Mouse (Mus musculus): ENCODE measurements around the gene Lpin2.

The Lpin2 gene

DNA sequence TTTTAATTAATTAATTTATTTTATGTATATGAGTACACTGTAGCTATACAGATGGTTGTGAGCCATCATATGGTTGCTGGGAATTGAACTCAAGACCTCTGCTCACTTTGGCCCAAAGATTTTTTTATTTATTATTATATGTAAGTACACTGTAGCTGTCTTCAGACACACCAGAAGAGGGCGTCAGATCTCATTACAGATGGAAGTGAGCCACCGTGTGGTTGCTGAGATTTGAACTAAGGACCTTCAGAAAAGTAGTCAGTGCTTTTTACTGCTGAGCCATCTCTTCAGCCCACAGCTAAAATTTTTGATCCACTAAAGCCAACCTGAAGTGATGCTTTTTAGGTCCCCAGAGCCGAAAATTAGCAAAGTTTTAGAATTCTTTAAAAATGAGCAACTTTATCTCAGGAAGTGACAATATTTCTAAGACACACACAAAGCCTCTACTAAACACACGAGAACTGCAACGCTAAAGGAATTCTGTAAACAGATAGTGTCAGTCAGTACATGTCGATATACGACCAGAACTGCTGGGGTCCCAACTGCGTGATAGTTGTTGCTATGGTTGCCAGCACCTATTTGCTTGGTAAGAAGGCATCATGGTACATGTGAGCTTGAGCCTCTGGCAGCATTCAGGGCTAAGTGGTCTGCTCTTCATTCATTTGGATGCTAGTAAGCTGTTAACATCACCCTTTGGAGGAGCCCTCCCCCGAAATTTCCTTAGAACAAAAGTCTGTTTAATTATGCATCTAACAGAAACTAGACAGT is 45.0 kb downstream of the Lpin2 start:
- no peak for ATAC-seq (ENCODE audit: insufficient number of reproducible peaks, low FRiP score, low TSS enrichment)

GRCm38 (mm10) chr17:71228651-71229050 is 46.3 kb downstream of the Lpin2 start:
- no peak for ATAC-seq (ENCODE audit: insufficient number of reproducible peaks, low FRiP score, low TSS enrichment)

GRCm38 (mm10) chr17:71230108-71230709 is 47.8 kb downstream of the Lpin2 start:
- no peak for ATAC-seq (ENCODE audit: insufficient number of reproducible peaks, low FRiP score, low TSS enrichment)

GRCm38 (mm10) chr17:71231998-71232397 is 49.6 kb downstream of the Lpin2 start:
- ATAC-seq (ENCODE audit: insufficient number of reproducible peaks, low FRiP score, low TSS enrichment), result no peak

- no peak for ATAC-seq (ENCODE audit: insufficient number of reproducible peaks, low FRiP score, low TSS enrichment)
Observed at GRCm38 (mm10) chr17:71233210-71233609, 50.9 kb downstream of the Lpin2 start.

- no peak for ATAC-seq (ENCODE audit: insufficient number of reproducible peaks, low FRiP score, low TSS enrichment)
Observed at GRCm38 (mm10) chr17:71234041-71234594, 51.8 kb downstream of the Lpin2 start.

DNA sequence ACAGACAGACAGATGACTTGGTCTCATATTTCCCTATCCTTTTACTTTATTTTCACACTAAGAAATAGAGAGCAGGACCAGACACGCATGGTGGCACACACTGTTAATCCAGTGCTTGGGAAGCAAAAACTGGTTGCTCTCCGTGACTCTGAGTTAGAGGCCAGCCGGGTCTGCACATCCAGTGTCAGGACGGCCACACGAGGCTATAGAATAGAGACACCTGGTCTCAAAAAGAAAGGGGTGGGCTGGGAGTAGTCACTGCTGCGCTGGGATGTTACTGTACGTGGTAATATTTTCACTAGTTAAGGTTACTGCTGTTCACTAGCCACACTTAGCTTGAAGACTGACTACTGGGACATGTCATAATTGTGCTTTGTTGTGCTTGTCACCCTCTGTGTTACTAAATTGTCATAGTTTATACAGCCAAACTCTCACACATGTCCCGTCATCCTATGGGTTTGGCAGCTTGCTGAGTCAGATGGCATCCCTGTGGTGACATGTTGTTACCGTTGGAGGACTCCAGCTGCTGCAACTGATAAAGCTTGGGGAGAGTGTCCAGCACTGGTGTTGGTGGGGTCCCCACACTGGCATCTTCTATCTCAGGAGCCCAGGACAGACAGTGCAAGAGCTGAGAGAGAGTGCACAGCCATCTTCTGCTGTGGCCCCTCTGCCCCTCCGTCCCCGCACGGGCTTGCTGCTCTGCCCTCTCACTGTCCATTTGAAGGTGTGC is 53.0 kb downstream of the Lpin2 start:
- ATAC-seq (ENCODE audit: insufficient number of reproducible peaks, low FRiP score, low TSS enrichment), result no peak

DNA sequence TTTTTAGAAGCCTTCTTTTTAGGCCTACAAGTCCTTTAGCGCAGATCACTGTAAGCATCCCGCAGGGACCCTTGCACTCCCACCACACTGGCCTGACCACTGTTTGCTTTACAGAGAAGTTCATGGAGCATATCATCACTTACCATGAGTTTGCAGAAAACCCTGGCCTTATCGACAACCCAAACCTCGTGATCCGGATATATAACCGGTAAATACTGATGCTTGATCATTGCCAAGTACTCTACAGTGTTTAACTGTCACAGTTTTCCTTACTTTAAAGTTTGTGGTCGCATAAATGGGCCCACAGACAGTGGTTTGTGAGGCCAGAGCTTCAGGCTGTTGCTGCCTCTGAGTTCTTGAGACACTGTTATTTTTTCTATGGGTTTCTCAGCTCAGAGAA is 56.1 kb downstream of the Lpin2 start:
- no peak for ATAC-seq (ENCODE audit: insufficient number of reproducible peaks, low FRiP score, low TSS enrichment)

DNA sequence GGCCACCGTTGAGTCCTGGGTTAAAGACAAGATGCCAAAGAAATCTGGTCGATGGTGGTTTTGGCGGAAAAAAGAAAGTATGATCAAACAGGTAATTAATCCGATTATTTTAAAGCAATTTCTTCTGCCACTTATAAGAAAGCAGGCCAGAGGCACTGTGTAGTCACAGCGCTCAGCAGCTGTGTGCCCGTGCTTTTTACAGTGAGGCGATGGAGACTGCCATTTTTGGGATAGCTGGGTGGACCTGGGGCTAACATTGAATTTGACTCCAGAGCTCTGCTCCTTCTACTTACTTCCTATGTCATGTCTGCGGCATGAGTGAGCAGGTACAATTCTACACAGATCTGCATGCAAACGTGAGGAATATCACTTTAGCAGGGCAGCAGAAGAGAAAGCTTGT is 58.5 kb downstream of the Lpin2 start:
- ATAC-seq (ENCODE audit: insufficient number of reproducible peaks, low FRiP score, low TSS enrichment), result no peak

- no peak for ATAC-seq (ENCODE audit: insufficient number of reproducible peaks, low FRiP score, low TSS enrichment)
Observed at GRCm38 (mm10) chr17:71242666-71243065, 60.3 kb downstream of the Lpin2 start.

- ATAC-seq (ENCODE audit: insufficient number of reproducible peaks, low FRiP score, low TSS enrichment), result no peak
Observed at GRCm38 (mm10) chr17:71245133-71245532, 62.8 kb downstream of the Lpin2 start.

GRCm38 (mm10) chr17:71246022-71246421 is 63.7 kb downstream of the Lpin2 start:
- ATAC-seq (ENCODE audit: insufficient number of reproducible peaks, low FRiP score, low TSS enrichment), result no peak

GRCm38 (mm10) chr17:71248963-71249362 is 66.6 kb downstream of the Lpin2 start:
- no peak for ATAC-seq (ENCODE audit: insufficient number of reproducible peaks, low FRiP score, low TSS enrichment)

DNA sequence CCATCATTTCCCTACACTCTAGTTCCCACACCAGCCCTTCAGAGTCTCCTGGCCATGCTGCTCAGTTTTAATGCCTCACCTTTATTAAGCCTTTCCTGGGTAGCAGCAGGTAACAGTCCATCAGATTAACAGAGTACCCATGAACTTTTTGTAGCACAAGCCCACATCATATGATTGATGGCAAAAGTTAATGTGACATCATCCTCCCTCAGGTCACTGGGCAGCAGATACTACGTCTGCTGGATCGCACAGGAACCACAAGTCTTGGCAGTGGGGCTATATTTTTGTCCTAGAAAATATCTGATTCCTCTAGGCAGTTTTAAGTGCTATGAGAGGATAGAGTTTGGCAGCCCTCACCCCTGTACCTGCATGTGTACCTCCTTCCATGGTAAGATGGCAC is 67.7 kb downstream of the Lpin2 start:
- no peak for ATAC-seq (ENCODE audit: insufficient number of reproducible peaks, low FRiP score, low TSS enrichment)

GRCm38 (mm10) chr17:71250819-71251600 is 68.7 kb downstream of the Lpin2 start:
- no peak for ATAC-seq (ENCODE audit: insufficient number of reproducible peaks, low FRiP score, low TSS enrichment)

GRCm38 (mm10) chr17:71251601-71252001 is 69.2 kb downstream of the Lpin2 start:
- ATAC-seq (ENCODE audit: insufficient number of reproducible peaks, low FRiP score, low TSS enrichment), result no peak

- ATAC-seq (ENCODE audit: insufficient number of reproducible peaks, low FRiP score, low TSS enrichment), result no peak
Observed at GRCm38 (mm10) chr17:71252101-71252500, 69.7 kb downstream of the Lpin2 start.

DNA sequence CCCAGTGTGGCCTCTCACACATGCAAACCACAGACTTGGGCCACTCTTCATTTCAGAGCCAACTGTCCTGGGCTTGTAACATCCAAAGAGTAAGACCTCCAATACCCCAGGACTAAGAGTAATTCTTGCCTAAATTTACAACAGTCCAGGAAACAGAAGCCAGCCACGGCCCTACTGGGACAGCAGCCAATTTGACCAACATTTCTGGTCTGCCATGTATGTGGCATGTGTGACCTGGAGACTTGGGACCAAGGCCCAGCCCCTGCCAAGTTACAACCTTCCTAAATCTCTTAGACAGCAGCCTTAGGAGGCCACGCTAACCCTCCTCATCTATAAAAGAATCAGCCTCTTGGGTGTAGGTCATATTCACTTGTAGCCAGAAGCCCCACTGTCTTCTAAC is 71.0 kb downstream of the Lpin2 start:
- ATAC-seq (ENCODE audit: insufficient number of reproducible peaks, low FRiP score, low TSS enrichment), result no peak

DNA sequence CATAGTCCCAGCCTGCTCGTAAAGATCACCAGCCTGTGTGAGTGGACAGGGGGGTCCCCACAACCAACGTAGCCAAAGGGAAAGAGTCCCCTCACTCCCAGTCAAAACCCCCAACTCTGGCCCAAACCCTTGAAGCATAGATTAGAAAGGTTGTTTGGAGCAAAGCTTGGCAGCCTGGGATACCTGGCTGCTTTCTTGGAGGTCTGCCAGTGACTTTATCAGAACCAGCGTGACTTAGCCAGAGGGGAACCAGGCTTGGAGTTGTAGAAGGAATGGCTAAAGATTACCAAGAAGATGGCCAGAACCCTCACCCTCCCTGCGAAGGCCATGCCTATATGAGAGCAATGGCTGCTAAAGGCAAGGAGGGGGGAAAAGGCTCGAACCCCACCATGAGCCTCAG is 71.7 kb downstream of the Lpin2 start:
- no peak for ATAC-seq (ENCODE audit: insufficient number of reproducible peaks, low FRiP score, low TSS enrichment)

GRCm38 (mm10) chr17:71254736-71255135 is 72.4 kb downstream of the Lpin2 start:
- ATAC-seq (ENCODE audit: insufficient number of reproducible peaks, low FRiP score, low TSS enrichment), result no peak

Data from cerebellum, adult (tissue).